Mouse (Mus musculus) myocyte (in vitro differentiated cells): ENCODE results near the gene Cdk18.

Experiments
- CEBPB ChIP-seq: IDR thresholded peaks from 2 replicates; pipeline ENCODE4 v1.6.1; 2011; ENCODE audit warnings: mild to moderate bottlenecking, moderate library complexity; ENCODE audit not compliant: poor library complexity, insufficient read depth, severe bottlenecking
- E2F4 ChIP-seq: IDR thresholded peaks from one replicate; pipeline ENCODE4 v1.6.1; 2011; ENCODE audit warnings: mild to moderate bottlenecking, control low read depth, moderate library complexity; ENCODE audit not compliant: insufficient read depth
- MAX ChIP-seq: IDR thresholded peaks from one replicate; pipeline ENCODE4 v1.6.1; 2011; ENCODE audit warnings: low read depth, mild to moderate bottlenecking, control low read depth
- MYOD1 ChIP-seq, 3 experiments: IDR thresholded peaks; one replicate each; pipeline ENCODE4 v1.6.1; 2011; ENCODE audit warnings: control low read depth in 2 of 3, low read depth in 2 of 3, mild to moderate bottlenecking in 2 of 3, moderate library complexity in 1 of 3; ENCODE audit not compliant: insufficient read length in 2 of 3, control insufficient read depth in 1 of 3
- MYOG ChIP-seq, 3 experiments: IDR thresholded peaks; one replicate each; pipeline ENCODE4 v1.6.1; 2011; ENCODE audit warnings: control low read depth in 2 of 3, low read depth in 2 of 3, mild to moderate bottlenecking in 2 of 3; ENCODE audit not compliant: insufficient read length in 2 of 3, control insufficient read depth in 1 of 3, insufficient read depth in 1 of 3
- POLR2A ChIP-seq: IDR thresholded peaks from one replicate; pipeline ENCODE4 v1.6.1; 2011; ENCODE audit warnings: low read depth, mild to moderate bottlenecking, control low read depth, moderate library complexity; ENCODE audit not compliant: insufficient read length
- POLR2AphosphoS2 ChIP-seq: IDR thresholded peaks from one replicate; pipeline ENCODE4 v1.6.1; 2011; ENCODE audit warnings: low read depth, control low read depth; ENCODE audit not compliant: insufficient read length
- REST ChIP-seq: IDR thresholded peaks from one replicate; pipeline ENCODE4 v1.6.1; 2011; ENCODE audit warnings: mild to moderate bottlenecking, control low read depth, moderate library complexity; ENCODE audit not compliant: insufficient read depth, insufficient read length
- SRF ChIP-seq: IDR thresholded peaks from one replicate; pipeline ENCODE4 v1.6.1; 2011; ENCODE audit warnings: low read depth; ENCODE audit not compliant: control insufficient read depth, insufficient read length
- TCF12 ChIP-seq: IDR thresholded peaks from one replicate; pipeline ENCODE4 v1.6.1; 2011; ENCODE audit warnings: mild to moderate bottlenecking, control low read depth; ENCODE audit not compliant: poor library complexity, insufficient read depth, severe bottlenecking
- TCF3 ChIP-seq: IDR thresholded peaks from one replicate; pipeline ENCODE4 v1.6.1; 2011; ENCODE audit warnings: low read depth, control low read depth; ENCODE audit not compliant: insufficient read length
- USF1 ChIP-seq: IDR thresholded peaks from one replicate; pipeline ENCODE4 v1.6.1; 2011; ENCODE audit warnings: low read depth, mild to moderate bottlenecking, control low read depth, moderate library complexity

DNA sequence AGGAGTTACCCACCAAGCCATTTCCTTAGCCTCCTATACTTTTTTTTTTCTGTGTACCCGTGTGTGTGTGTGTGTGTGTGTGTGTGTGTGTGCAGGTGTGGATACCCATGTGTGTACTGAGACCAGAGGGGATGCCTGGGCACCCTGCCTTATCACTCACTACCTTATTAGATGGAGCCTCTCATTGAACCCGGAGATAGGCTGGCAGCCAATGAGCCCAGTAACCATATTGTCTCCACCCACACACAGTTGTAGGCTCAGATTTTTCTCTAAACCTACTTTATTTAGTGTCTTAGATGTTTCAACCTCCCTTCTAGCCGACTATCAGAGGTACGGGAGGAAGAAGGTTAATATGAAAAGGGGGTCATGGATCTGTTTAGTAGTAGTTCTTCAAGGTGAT is 46.8 kb upstream of the Cdk18 start:
- TF ChIP-seq POLR2A, result no peak
- no peak for TF ChIP-seq MYOD1 (IDR thresholded peaks at IDR 0.05; ENCODE audit: control insufficient read depth in 1 of 3, insufficient read length in 2 of 3, low read depth in 2 of 3)
- TF ChIP-seq REST, result no peak
- no peak for TF ChIP-seq USF1
- TF ChIP-seq POLR2AphosphoS2, result no peak
- TF ChIP-seq TCF12, result no peak
- no peak for TF ChIP-seq MYOG (IDR thresholded peaks at IDR 0.05; ENCODE audit: control insufficient read depth in 1 of 3, insufficient read depth in 1 of 3, insufficient read length in 2 of 3, low read depth in 2 of 3)
- no peak for TF ChIP-seq E2F4
- TF ChIP-seq MAX, result no peak
- TF ChIP-seq CEBPB, result no peak
- no peak for TF ChIP-seq SRF
- TF ChIP-seq TCF3, result no peak
